In genomic region chr19:58762848-58763541, GRCm38 (mm10) we compare ENCODE assay signal across 8 mouse cellular contexts. TPM values are rescaled to one million over a fixed set of nuclear protein-coding genes. Genes with fewer than 3 reads are reported as not detected.
DNase-seq lines count a peak whose midpoint lies in the region; ATAC-seq lines count a peak whose summit lies in the region.
"Had no signal": no experiment of that assay in that cellular context is flagged by ENCODE, and none has a peak within 500 bp of the region (broad histone marks: within the 10 kb centered on the region; RNA-seq: fewer than 3 reads in every experiment).

No protein-coding gene starts in this region.

- no peaks in the 10 kb centered on the region for H3K36me3 ChIP-seq in heart, embryonic 14.5 days (ENCODE audit: control insufficient read depth, insufficient read depth, low read length)
- H3K36me3 ChIP-seq in neural tube, embryonic 12.5 days = no peaks in the 10 kb centered on the region

- WGBS in heart, embryonic 14.5 days = 10% methylated on average over 12 of the region's 12 CpGs
- whole genome bisulfite sequencing in neural tube, embryonic 12.5 days = 10% methylated on average over 12 of the region's 12 CpGs

- no peak overlapping the region for H3K9ac ChIP-seq in heart, embryonic 14.5 days (ENCODE audit: low read length)
- no peak overlapping the region for H3K9ac ChIP-seq in neural tube, embryonic 12.5 days

- no peak overlapping the region for H3K4me2 ChIP-seq in heart, embryonic 14.5 days (ENCODE audit: low read length)
- no peak overlapping the region for H3K4me2 ChIP-seq in neural tube, embryonic 12.5 days (replicated peaks)

- peak; percentile 46; the same call in 1 of the 2 replicates for ATAC-seq in heart, embryonic 14.5 days (ENCODE audit: insufficient number of reproducible peaks, insufficient read depth, low FRiP score, low read depth)
- peak; percentile 58; the same call in 1 of the 2 replicates for ATAC-seq in neural tube, embryonic 12.5 days (ENCODE audit: low FRiP score, low read depth)

- DNase-seq in adrenal gland, postnatal 4 days (ENCODE audit: low spot score in 2 of 2) = peak; percentile 28 to 30
- peak; percentile 20 for DNase-seq in fibroblast of lung, adult 2 months (ENCODE audit: low read depth)
- peak; percentile 84 for DNase-seq in kidney, postnatal 10 days
- DNase-seq in liver = peak; percentile 56
- peak; percentile 30 for DNase-seq in urinary bladder, adult 2 months (ENCODE audit: low spot score)

- no peak overlapping the region for H3K27ac ChIP-seq in heart, embryonic 14.5 days (replicated peaks in 1 of 2; ENCODE audit: control insufficient read depth in 1 of 2, insufficient read depth in 1 of 2, low read depth in 2 of 2, low read length in 2 of 2)
- no peak overlapping the region for H3K27ac ChIP-seq in neural tube, embryonic 12.5 days

- H3K4me1 ChIP-seq in heart, embryonic 14.5 days (ENCODE audit: control insufficient read depth in 2 of 2, insufficient read depth in 2 of 2, low read length in 2 of 2) = peaks cover 0 to 3% of the 10 kb centered on the region in 2 experiments; a peak in 1 of 4 replicates
- 0 out of 2 replicates have a peak, but pooled peaks cover 4% of the 10 kb centered on the region for H3K4me1 ChIP-seq in neural tube, embryonic 12.5 days

- H3K4me3 ChIP-seq in heart, embryonic 14.5 days (ENCODE audit: control insufficient read depth in 1 of 2, insufficient read depth in 1 of 2, low read depth in 1 of 2, low read length in 2 of 2) = no peak overlapping the region
- H3K4me3 ChIP-seq in neural tube, embryonic 12.5 days = no peak overlapping the region

- H3K27me3 ChIP-seq in heart, embryonic 14.5 days (ENCODE audit: control insufficient read depth, insufficient read depth, low read length) = no peaks in the 10 kb centered on the region
- no peaks in the 10 kb centered on the region for H3K27me3 ChIP-seq in neural tube, embryonic 12.5 days (replicated peaks)

- no peaks in the 10 kb centered on the region for H3K9me3 ChIP-seq in heart, embryonic 14.5 days (ENCODE audit: control insufficient read depth, low read length)
- no peaks in the 10 kb centered on the region for H3K9me3 ChIP-seq in neural tube, embryonic 12.5 days

RNA-seq across cellular contexts. Expression of gene Pnliprp2, which starts 3.5 kb away (rescaled TPM):
- 10 to 100 TPM in 1 of 2 experiments, not detected in 1; 67.8 TPM for total RNA-seq in adrenal gland, postnatal 4 days (2021)
- polyA plus RNA-seq in heart, embryonic 14.5 days (2014; fragmentation: Nextera tagmentation; extraction: Ambion mirVana) = 0.12 TPM in 1 of 2 replicates, not detected in the other
- polyA plus RNA-seq in neural tube, embryonic 12.5 days (2016; fragmentation: Nextera tagmentation; extraction: Ambion mirVana) = not detected in 2 replicates
- 0.04 TPM in 1 of 2 replicates, not detected in the other for polyA plus RNA-seq in urinary bladder, adult 2 months (2012; rRNA removed)

RNA-seq across cellular contexts. Expression of gene 1700019N19Rik, which starts 31.3 kb away (rescaled TPM):
- total RNA-seq in adrenal gland, postnatal 4 days (2021) = under 1 TPM in 1 of 2 experiments, not detected in 1; 0.42 TPM
- polyA plus RNA-seq in heart, embryonic 14.5 days (2014; fragmentation: Nextera tagmentation; extraction: Ambion mirVana) = not detected in 2 replicates
- polyA plus RNA-seq in neural tube, embryonic 12.5 days (2016; fragmentation: Nextera tagmentation; extraction: Ambion mirVana) = not detected in 2 replicates
- 1.7 and 2.9 TPM in 2 replicates for polyA plus RNA-seq in urinary bladder, adult 2 months (2012; rRNA removed)
- polyA plus RNA-seq: large intestine, adult 2 months had no signal

RNA-seq across cellular contexts. Expression of gene Pnliprp1, which starts 34.3 kb away (rescaled TPM):
- 1,000 to 10,000 TPM in 1 of 2 experiments, 1 to 10 TPM in 1; 3.4 to 2,030 TPM for total RNA-seq in adrenal gland, postnatal 4 days (2021)
- polyA plus RNA-seq in heart, embryonic 14.5 days (2014; fragmentation: Nextera tagmentation; extraction: Ambion mirVana) = 0.50 and 1.2 TPM in 2 replicates
- 0.45 TPM in 1 of 2 replicates, not detected in the other for polyA plus RNA-seq in neural tube, embryonic 12.5 days (2016; fragmentation: Nextera tagmentation; extraction: Ambion mirVana)
- polyA plus RNA-seq in urinary bladder, adult 2 months (2012; rRNA removed) = 0.18 TPM in 1 of 2 replicates, not detected in the other

Comparison
In these comparisons a context has a peak if more than half of its experiments do, and no peak if none do; other contexts are left out.
1. DNase-seq: peak in every context shown above with its lines; median percentile 84 in kidney, postnatal 10 days; 56 in liver; 30 in urinary bladder, adult 2 months; 29 in adrenal gland, postnatal 4 days; 20 in fibroblast of lung, adult 2 months.